Mouse (Mus musculus): ENCODE measurements around the gene Sptlc2.

GRCm38 (mm10) chr12:87293934-87294333 lies 94.2 kb downstream of the Sptlc2 start:
- TF ChIP-seq ZKSCAN1 (IDR thresholded peaks at IDR 0.05; ENCODE audit: borderline replicate concordance, low read depth, low read length) (no peak), CTCF (conservative IDR thresholded peaks at IDR 0.05 in 1 of 2, IDR thresholded peaks at IDR 0.05 in 1 of 2; ENCODE audit: low read depth in 2 of 2, low read length in 2 of 2) (no peak), EP300 (IDR thresholded peaks at IDR 0.05; ENCODE audit: low read length) (no peak), JUND (conservative IDR thresholded peaks at IDR 0.05; ENCODE audit: low read depth, low read length) (no peak), POLR2A (IDR thresholded peaks at IDR 0.05; ENCODE audit: low read depth, low read length) (no peak), ZMIZ1 (IDR thresholded peaks at IDR 0.05; ENCODE audit: low read depth, low read length) (no peak), USF2 (conservative IDR thresholded peaks at IDR 0.05; ENCODE audit: low read depth, low read length) (no peak), BHLHE40 (IDR thresholded peaks at IDR 0.05; ENCODE audit: low read depth, low read length) (no peak), ETS1 (conservative IDR thresholded peaks at IDR 0.05; ENCODE audit: low read depth, low read length) (no peak)

Data from CH12.LX (cell line).